Mouse (Mus musculus) brain, adult 2 months (tissue): ENCODE measurements around the gene Pdxp.

ENCODE experiments used
- DNase-seq: peaks from one replicate; pipeline ENCODE4 v3.0.0; 2011; ENCODE audit warnings: low read depth, low spot score

Gene Pdxp

GRCm38 (mm10) chr15:78927788-78928457, 14.2 kb downstream of the Pdxp start:
- DNase-seq, result peak; percentile 86

GRCm38 (mm10) chr15:78928539-78928938, 14.8 kb downstream of the Pdxp start:
- DNase-seq, result no peak

DNA sequence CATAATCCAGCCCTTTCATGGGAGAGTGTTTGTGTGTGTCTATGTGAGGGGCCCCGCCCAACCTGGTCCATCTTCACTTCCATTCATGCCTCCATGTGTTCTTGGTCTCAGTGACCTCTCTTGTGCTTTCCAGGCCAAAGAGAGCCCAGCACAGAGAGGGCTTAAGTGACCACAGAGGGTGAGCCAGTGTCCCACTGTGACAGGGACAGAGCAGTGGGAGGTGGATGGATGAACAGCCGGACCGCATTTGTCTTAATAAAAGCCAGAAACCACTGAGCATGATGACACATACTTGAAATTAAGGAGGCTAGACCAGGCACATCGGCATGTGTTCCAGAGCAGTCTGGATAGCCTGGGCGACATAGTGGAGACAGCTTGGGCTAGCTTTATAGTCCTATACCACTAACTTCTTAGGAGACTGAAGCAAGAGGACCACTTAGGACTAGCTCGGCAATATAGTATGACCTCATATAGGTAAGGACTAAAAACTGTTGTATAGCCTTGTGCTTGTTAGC, 16.5 kb downstream of the Pdxp start:
- no peak for DNase-seq

- DNase-seq, result no peak
Measured at GRCm38 (mm10) chr15:78930801-78931426, 17.2 kb downstream of the Pdxp start.

DNA sequence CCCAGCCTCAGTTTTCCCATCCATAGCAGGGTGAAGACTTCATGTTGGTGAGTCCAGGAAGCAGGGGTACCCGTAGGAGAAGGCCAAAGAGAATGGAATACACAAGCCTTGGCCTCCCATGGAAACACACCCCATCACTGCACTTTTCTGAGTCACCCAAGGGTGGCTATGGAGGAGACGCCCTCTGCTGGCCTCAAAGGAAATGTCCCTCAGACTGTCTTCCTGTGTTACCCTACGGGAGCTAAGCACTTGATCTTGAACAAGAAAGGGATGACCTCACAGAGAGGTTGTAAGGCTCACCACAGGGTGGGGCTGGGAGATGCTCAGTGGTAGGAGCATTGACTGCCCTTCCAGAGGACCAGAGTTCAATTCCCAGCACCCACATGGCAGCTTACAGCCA, 17.9 kb downstream of the Pdxp start:
- peak; percentile 79 for DNase-seq

GRCm38 (mm10) chr15:78934784-78935320, 21.1 kb downstream of the Pdxp start, which contains the start of gene Nol12:
Gene Nol12 (plus strand): TSS chr15:78934933.
- peak; percentile 96 for DNase-seq

DNA sequence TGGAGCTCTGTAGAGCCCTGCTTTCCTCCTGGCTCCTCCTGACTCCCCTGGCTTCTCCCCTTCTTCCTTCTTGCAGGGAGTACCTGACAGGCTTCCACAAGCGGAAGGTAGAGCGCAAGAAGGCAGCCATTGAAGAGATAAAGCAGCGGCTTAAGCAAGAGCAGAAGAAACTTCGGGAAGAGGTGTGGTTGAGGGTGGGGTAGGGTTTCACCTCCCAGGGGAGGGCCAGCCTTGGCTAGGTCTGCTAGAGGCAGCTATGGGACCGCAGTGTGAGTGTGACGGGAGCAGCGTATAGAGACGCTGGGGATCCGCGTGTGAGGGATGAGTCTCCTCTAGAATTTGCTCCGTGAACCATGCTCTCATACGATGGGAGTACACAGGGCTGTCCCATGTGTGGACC, 22.7 kb downstream of the Pdxp start:
- no peak for DNase-seq

GRCm38 (mm10) chr15:78937311-78937710, 23.6 kb downstream of the Pdxp start:
- no peak for DNase-seq

GRCm38 (mm10) chr15:78937963-78938362, 24.2 kb downstream of the Pdxp start:
- DNase-seq, result peak; percentile 50

DNA sequence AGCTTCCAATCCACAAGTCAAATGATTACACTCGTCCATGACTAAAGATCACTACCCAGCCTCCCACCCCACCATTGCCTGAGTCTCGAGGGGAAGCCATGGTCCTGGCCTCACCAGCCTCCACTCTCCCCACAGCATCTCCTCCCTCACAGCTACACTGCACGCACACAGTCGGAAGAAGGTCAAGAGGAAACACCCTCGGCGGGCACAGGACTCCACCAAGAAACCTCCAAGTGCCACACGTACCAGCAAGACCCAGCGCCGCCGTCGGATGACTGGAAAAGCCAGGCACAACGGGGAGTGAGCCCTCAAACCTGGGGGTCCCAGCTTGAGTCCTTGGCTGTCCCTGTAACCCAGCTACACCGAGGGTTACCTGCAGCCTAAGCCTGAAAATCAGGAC, 26.6 kb downstream of the Pdxp start:
- DNase-seq, result no peak

DNA sequence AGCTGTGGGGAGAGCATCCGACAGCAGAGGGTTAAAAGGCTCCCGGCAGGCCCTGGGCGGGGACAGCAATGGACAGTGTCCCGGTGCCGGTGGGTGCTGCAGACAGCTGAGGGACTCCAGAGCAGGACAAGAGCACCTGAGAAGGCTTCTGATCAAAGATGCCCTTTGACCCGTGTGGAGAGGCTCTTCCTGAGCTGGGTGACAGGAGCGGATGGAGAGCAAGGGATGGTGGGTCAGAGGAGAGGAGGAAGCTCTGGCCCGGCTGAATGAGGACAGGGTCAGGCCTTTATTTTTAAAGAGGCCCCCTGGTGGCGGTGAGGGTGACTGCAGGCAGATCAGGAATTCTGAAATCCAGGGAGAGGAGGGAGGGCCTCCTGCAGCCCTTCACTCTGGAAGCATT, 28.9 kb downstream of the Pdxp start:
- peak; percentile 80 for DNase-seq

- no peak for DNase-seq
Measured at GRCm38 (mm10) chr15:78946232-78946631, 32.5 kb downstream of the Pdxp start.

- DNase-seq, result peak; percentile 97
Measured at GRCm38 (mm10) chr15:78947657-78948056, 33.9 kb downstream of the Pdxp start, which contains the start of gene Triobp. Gene Triobp (plus strand): TSS chr15:78947724.

GRCm38 (mm10) chr15:78948152-78948725, 34.5 kb downstream of the Pdxp start:
- DNase-seq, result no peak

- no peak for DNase-seq
Measured at GRCm38 (mm10) chr15:78948883-78949282, 35.2 kb downstream of the Pdxp start.

DNA sequence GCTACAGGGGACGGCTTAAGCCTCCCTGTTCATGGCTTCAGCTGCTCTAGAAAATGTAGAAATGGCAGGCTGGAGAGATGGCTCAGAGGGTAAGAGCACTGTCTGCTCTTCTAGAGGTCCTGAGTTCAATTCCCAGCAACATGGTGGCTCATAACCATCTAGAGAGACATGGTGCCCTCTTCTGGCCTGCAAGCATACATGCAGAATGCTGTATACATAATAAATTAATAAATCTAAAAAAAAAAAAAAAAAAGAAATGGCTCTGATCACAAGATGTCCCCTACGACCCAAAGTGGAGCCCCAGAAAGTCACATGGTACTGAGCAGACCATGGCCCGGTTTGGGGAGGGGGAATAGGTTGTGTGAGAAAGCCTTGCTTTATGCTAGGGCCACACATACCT, 41.9 kb downstream of the Pdxp start:
- DNase-seq, result no peak

GRCm38 (mm10) chr15:78956351-78956750, 42.6 kb downstream of the Pdxp start:
- DNase-seq, result peak; percentile 41

DNA sequence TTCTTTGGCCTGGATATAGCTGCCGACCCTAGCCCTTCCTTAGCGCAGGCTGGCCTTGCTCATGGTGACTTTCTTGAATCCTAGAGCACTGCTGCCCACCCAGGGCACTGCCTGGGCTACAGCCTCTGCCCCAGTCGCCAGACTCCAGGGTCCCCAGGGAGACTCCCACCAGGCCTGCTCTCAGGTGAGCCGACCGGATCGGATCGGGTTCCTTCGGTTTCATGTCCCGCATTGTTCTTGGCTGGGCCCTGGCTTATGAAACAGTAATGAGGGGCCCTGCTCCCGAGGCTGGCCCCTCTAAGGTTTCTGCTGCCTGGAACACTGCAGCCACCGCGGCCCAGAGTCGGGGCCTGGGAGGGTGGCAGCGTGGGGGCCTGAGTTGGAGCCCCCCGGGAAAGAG, 43.3 kb downstream of the Pdxp start:
- DNase-seq, result no peak

GRCm38 (mm10) chr15:78959537-78959936, 45.8 kb downstream of the Pdxp start:
- DNase-seq, result no peak

- DNase-seq, result no peak
Measured at GRCm38 (mm10) chr15:78960088-78960487, 46.4 kb downstream of the Pdxp start.

DNA sequence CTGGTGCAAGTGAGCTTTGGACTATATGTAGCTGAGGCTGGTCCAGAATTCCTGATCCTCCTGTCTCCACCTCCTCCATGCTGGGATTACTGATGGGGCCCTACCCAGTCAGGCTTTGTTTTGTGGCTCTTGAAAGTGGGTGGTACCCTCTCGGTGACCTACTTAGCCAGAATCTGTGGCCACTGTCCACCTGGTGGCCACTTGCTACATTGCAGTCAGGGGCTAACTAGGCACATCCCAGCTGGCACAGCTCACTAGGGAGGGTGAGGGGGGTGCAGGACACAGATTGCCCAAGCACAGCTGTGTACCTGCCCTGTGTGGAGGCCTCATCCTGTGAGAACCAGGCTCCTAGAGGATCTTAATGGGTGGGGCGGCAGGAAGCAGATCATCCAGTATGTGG, 49.2 kb downstream of the Pdxp start:
- DNase-seq, result peak; percentile 91
